Mouse (Mus musculus) lung, embryonic 14.5 days (tissue): ENCODE data around the gene Gata2. TPM values are rescaled to one million over a fixed set of nuclear protein-coding genes. Genes with fewer than 3 reads are reported as not detected.

Experiments used
- ATAC-seq: fragments of 200-750 bp; cut with Nextera tagmentation; 2 replicates; pipeline ENCODE4 v1.8.0; 2017; ENCODE audit warnings: mild to moderate bottlenecking, moderate TSS enrichment, moderate library complexity; ENCODE audit not compliant: insufficient read depth
- DNase-seq: peaks from one replicate; pipeline ENCODE4 v3.0.0-alpha.2; 2015
- H3K27ac ChIP-seq: fragments of 300-500 bp; sonication (generic); 2 replicates; pipeline ENCODE4 v1.5.1; 2014; ENCODE audit warnings: low read depth, mild to moderate bottlenecking, moderate library complexity
- H3K27me3 ChIP-seq: fragments of 300-500 bp; sonication (generic); 2 replicates; pipeline ENCODE4 v1.6.1; 2014; ENCODE audit warnings: low read length, control low read depth; ENCODE audit not compliant: insufficient read depth
- H3K36me3 ChIP-seq: fragments of 300-500 bp; sonication (generic); 2 replicates; pipeline ENCODE4 v1.6.1; 2014; ENCODE audit warnings: control low read depth; ENCODE audit not compliant: insufficient read depth
- H3K4me1 ChIP-seq: fragments of 300-500 bp; sonication (generic); 2 replicates; pipeline ENCODE4 v1.6.1; 2014; ENCODE audit warnings: antibody characterized with exemption, control low read depth; ENCODE audit not compliant: insufficient read depth
- H3K4me2 ChIP-seq: fragments of 300-500 bp; sonication (generic); 2 replicates; pipeline ENCODE4 v1.6.1; 2014; ENCODE audit warnings: mild to moderate bottlenecking
- H3K4me3 ChIP-seq: fragments of 300-500 bp; sonication (generic); 2 replicates; pipeline ENCODE4 v1.5.1; 2014; ENCODE audit warnings: low read depth, low read length
- H3K9ac ChIP-seq: fragments of 300-500 bp; sonication (generic); 2 replicates; pipeline ENCODE4 v1.6.1; 2014
- H3K9me3 ChIP-seq: fragments of 300-500 bp; sonication (generic); 2 replicates; pipeline ENCODE4 v1.6.1; 2016; ENCODE audit warnings: low read depth, low read length, control low read depth
- CTCF ChIP-seq: IDR thresholded peaks from 2 replicates; pipeline ENCODE4 v1.5.1; 2016; ENCODE audit warnings: antibody characterized with exemption, low read depth
- WGBS: fragments of 180-500 bp; shearing (Covaris S2); extraction: QIAGEN DNeasy Blood & Tissue Kit; methylation state at CpG from one replicate; pipeline ENCODE4 v1.1.7; 2014; 5-methylcytosine and 5-hydroxymethylcytosine counted together
- polyA plus RNA-seq: library from polyadenylated mRNA; unstranded; fragments of >200 nt; fragmentation: Nextera tagmentation; extraction: Ambion mirVana; gene quantifications from 2 replicates; pipeline ENCODE4 v1.2.1, GENCODE M21; 2014

Gene Gata2
- polyA plus RNA-seq, 1 experiment from 2014 or later = 14.6 TPM

DNA sequence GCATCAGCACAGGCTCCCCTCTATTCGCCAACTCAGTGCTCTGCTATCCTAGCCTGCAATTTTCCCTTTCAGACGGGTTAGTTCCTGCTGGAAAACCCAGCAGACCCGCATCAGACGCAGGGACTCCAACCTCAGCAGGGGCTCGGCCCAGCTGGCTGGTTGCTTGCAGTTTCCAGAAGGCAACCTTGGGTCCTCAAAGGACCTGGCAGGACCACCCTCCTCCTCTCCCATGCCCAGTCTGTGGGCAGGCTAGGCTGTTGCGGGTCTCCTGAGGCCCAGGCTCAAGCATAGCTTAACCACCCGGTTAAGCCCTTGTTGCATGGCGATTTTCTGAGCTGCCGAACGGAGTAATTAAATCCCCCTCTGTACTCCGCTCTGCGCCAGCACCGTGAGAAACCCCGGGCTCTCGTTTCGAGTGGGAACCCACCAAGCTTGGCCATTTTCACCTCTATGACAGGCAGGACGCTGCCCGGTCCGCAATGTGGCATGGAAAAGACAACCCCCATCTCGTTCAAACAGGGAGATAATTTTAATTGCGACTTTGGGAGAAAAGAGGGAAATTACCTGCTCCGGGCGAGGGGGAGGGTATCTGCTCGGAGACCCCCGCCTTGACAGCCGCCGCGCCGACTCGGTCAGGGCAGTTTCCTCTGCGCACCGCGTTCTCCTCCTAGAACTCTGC is 2.5 kb downstream of the Gata2 start:
- 0 out of 2 replicates have a peak, but pooled peaks cover 5% of the 10 kb centered on the region for H3K4me1 ChIP-seq
- no peak overlapping the region for H3K9ac ChIP-seq
- 5% methylated on average over 33 of the region's 33 CpGs for WGBS
- TF ChIP-seq CTCF = no peak
- H3K4me2 ChIP-seq = peak overlapping the region; percentile 71; the same call in 1 of the 2 replicates
- H3K4me3 ChIP-seq = peak overlapping the region; percentile 49
- no peaks in the 10 kb centered on the region for H3K36me3 ChIP-seq
- H3K27me3 ChIP-seq = peaks cover 100% of the 10 kb centered on the region
- H3K9me3 ChIP-seq = no peaks in the 10 kb centered on the region
- DNase-seq = peak; percentile 20
- no peak for ATAC-seq
- no peak overlapping the region for H3K27ac ChIP-seq

DNA sequence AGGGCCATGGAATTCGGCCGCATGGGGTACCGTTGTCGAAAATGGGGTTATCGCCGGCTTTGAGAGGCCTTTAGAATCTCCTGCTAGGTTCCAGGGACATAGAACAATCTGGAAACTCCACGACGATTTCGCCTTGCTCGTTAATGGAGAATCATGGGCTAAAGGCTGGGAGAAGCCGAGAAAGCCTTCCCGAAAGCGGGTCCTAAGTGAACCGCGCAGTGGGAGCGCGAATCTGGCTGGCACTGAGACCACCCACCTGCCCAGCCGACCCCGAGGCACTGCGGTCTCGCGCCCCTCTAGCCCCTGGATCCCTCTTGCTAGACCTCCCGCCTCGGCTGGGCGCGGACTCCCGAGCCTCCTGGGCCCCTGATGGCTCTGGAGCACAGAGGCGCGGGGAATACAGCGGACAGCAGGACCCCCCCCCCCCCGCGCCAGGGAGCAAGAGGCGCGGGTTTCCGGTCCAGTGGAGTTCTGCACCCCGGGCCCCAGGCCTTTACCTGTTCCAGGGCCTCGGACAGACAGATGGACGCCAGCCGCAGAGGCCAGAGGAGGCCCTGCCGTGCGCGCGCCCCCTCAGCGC is 3.1 kb downstream of the Gata2 start:
- TF ChIP-seq CTCF = no peak
- ATAC-seq (no peak), DNase-seq (peak; percentile 26)
- Histone ChIP-seq H3K27me3 (peaks cover 100% of the 10 kb centered on the region), H3K4me2 (peak overlapping the region; percentile 71), H3K9ac (0 out of 2 replicates have a peak overlapping the region, but pooled peaks have one; percentile 4), H3K4me1 (0 out of 2 replicates have a peak, but pooled peaks cover 5% of the 10 kb centered on the region), H3K27ac (no peak overlapping the region), H3K4me3 (peak overlapping the region; percentile 49), H3K9me3 (no peaks in the 10 kb centered on the region), H3K36me3 (no peaks in the 10 kb centered on the region)
- under 1% methylated on average over 42 of the region's 44 CpGs for WGBS

DNA sequence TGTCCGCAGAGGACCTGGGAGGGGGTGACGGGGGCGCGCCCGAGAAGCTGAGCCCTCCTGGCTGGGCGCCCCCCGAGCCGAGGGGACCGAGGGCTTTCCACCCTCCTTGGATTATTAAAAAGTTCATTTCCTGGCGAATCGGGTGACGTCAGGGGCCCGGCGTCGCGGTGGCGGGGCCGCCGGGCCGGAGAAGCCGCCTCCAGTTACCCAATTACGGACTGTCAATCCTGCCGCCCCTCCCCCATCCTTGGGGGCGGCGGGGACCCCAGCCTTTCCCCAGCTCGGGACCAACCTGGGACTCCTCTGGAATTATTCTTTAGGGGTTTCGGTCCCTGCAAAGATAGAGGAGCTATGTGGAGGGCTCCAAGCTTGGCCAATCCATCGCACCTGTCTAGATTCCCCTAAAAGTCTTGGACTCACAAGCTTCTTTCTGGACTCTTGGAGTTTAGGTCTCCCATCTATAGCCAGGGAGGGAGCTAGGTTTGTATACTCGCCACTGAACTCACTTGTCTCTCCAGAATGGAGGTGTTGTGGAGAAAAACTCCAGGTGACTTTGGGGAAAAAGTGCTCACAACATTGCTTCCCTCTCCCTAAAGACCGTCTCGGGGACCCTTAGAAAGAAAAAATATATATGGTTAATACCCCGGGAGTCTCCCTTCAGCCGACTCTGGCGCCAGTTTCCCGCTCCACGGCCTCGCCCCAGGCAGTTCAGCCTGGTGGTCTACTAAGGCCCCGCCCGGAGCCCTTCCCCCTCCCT is 3.8 kb downstream of the Gata2 start:
- Histone ChIP-seq H3K9ac (peak overlapping the region; percentile 4; the same call in 1 of the 2 replicates), H3K27me3 (peaks cover 100% of the 10 kb centered on the region), H3K27ac (no peak overlapping the region), H3K4me1 (0 out of 2 replicates have a peak, but pooled peaks cover 5% of the 10 kb centered on the region), H3K4me2 (peak overlapping the region; percentile 71), H3K4me3 (peak overlapping the region; percentile 49), H3K36me3 (no peaks in the 10 kb centered on the region), H3K9me3 (no peaks in the 10 kb centered on the region)
- DNase-seq (peak; percentile 41), ATAC-seq (no peak)
- 2% methylated on average over 39 of the region's 39 CpGs for WGBS
- no peak for TF ChIP-seq CTCF

DNA sequence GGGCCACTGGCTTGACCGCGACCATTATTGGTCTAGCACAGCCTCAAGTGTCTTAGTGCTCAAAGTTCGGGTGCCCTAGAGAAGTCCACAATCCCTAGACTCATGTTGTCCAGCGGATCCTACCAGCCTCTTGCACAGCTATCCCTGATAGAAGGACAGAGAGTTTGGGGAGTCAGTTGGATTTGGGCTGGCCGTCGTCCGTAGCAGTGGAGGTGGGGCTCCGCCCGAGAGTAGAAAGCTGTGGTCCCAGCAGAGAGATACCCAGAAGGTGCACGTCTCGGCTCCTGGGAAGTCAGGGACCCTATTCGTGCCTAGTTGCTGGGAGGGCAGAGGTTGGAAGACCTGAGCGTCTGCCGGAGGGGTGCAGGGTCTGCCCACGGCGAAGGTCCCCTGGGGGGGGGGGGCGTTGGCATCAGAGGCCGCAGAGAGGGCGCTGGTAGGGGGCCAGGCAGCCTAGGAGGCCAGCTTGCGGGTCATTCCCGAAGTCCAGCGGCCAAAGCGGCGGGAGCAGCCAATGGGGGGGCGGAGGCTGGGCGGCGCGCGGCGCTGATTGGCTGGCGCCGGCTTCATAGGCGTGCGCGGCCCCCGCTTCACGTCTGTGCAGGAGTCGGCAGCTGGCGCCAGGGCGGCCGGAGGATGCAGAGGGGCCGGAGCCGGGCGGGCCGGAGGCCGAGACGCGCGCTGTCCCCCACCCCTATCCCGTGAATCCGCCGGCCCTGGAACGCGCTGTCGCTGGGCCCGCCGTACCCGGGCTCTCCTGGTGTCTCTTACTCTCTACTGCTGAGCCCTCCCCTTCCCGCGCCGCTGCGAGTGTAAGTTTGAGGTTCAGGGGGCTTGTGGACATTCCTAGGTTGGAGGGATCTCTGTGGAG is 4.6 kb downstream of the Gata2 start:
- Histone ChIP-seq H3K27me3 (peaks cover 99% of the 10 kb centered on the region), H3K4me3 (peak overlapping the region; percentile 49), H3K36me3 (no peaks in the 10 kb centered on the region), H3K4me1 (0 out of 2 replicates have a peak, but pooled peaks cover 5% of the 10 kb centered on the region), H3K9ac (peak overlapping the region; percentile 53), H3K4me2 (peak overlapping the region; percentile 71), H3K9me3 (no peaks in the 10 kb centered on the region), H3K27ac (no peak overlapping the region)
- WGBS = under 1% methylated on average over 49 of the region's 62 CpGs
- peak; percentile 79 for ATAC-seq
- TF ChIP-seq CTCF = no peak
- peak; percentile 90 for DNase-seq

DNA sequence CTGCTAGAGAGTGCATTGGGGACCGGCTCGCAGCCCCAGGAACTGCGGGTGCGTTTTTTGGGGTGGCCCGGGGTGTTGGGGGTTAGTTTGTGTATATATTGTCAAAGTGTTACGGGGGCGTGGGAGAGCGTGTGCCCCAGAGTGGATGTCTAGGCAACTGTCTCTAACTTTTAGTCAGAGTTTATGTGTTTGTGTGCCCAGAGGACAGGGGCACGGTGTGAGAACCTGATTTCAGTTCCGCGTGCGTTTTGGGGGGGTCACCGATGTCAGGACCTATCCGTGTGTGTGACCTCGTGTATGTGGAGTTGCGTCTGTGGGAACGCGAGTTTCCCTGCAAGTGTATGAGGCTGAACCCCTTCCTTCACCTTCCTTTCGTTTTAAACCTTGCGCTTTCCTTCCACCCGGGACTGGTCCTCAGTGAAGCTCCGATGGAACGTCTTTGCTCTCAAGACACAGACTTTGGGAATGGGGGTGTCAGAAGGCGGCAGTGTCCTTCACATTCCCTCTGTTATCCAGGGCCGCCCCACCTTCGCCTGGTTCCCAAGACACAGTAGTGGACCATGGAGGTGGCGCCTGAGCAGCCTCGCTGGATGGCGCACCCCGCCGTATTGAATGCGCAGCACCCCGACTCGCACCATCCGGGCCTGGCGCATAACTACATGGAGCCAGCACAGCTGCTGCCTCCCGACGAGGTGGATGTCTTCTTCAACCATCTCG is 5.5 kb downstream of the Gata2 start:
- WGBS = 1% methylated on average over 39 of the region's 39 CpGs
- Histone ChIP-seq H3K4me1 (0 out of 2 replicates have a peak, but pooled peaks cover 5% of the 10 kb centered on the region), H3K4me2 (peak overlapping the region; percentile 71), H3K36me3 (no peaks in the 10 kb centered on the region), H3K27me3 (peaks cover 99% of the 10 kb centered on the region), H3K9me3 (no peaks in the 10 kb centered on the region), H3K27ac (no peak overlapping the region), H3K4me3 (peak overlapping the region; percentile 49), H3K9ac (peak overlapping the region; percentile 53)
- no peak for TF ChIP-seq CTCF
- DNase-seq = peak; percentile 15
- ATAC-seq = no peak
